Mouse (Mus musculus): ENCODE measurements around the gene Olfr555. TPM values are rescaled to one million over a fixed set of nuclear protein-coding genes. Genes with fewer than 3 reads are reported as not detected.

Gene Olfr555
- polyA plus RNA-seq, 1 experiment from 2014 or later, result not detected

- Histone ChIP-seq H3K4me2 (no peak within 1 kb of the TSS), H3K9ac (no peak within 1 kb of the TSS), H3K4me3 (replicated peaks) (no peak within 1 kb of the TSS), H3K36me3 (no peaks in the 10 kb centered on the region), H3K27me3 (replicated peaks) (no peaks in the 10 kb centered on the region), H3K4me1 (no peaks in the 10 kb centered on the region), H3K9me3 (no peaks in the 10 kb centered on the region), H3K27ac (no peak within 1 kb of the TSS)
- WGBS, result 75% methylated on average over 5 of the region's 5 CpGs
- ATAC-seq (ENCODE audit: insufficient read depth, low FRiP score, low read depth), result no peak
These were observed 36.9 kb downstream of the Olfr555 start, which contains the start of gene Olfr557 for GRCm38 (mm10) chr7:102695358-102696125. Olfr557 (plus strand) TSS chr7:102695910.

GRCm38 (mm10) chr7:102698461-102698860, 39.8 kb downstream of the Olfr555 start:
- Histone ChIP-seq H3K4me1 (no peaks in the 10 kb centered on the region), H3K9me3 (no peaks in the 10 kb centered on the region), H3K4me2 (no peak overlapping the region), H3K27ac (no peak overlapping the region), H3K4me3 (replicated peaks) (no peak overlapping the region), H3K27me3 (replicated peaks) (no peaks in the 10 kb centered on the region), H3K36me3 (no peaks in the 10 kb centered on the region), H3K9ac (no peak overlapping the region)
- WGBS, result 88% methylated on average over 7 of the region's 7 CpGs
- no peak for ATAC-seq (ENCODE audit: insufficient read depth, low FRiP score, low read depth)

GRCm38 (mm10) chr7:102701915-102702314, 43.3 kb downstream of the Olfr555 start, which contains the start of gene Olfr558:
Olfr558 (plus strand) TSS chr7:102702215.
- Histone ChIP-seq H3K4me1 (no peaks in the 10 kb centered on the region), H3K27ac (no peak within 1 kb of the TSS), H3K9ac (no peak within 1 kb of the TSS), H3K9me3 (no peaks in the 10 kb centered on the region), H3K36me3 (no peaks in the 10 kb centered on the region), H3K4me2 (no peak within 1 kb of the TSS), H3K27me3 (replicated peaks) (no peaks in the 10 kb centered on the region), H3K4me3 (replicated peaks) (no peak within 1 kb of the TSS)
- no peak for ATAC-seq (ENCODE audit: insufficient read depth, low FRiP score, low read depth)

Other genes with a start within 250 kb of the Olfr555 start
- gene Rrm1, start 217.1 kb upstream of the Olfr555 start, polyA plus RNA-seq (2015; fragmentation: Nextera tagmentation; extraction: Ambion mirVana), result 133 and 138 TPM in 2 replicates
- gene Olfr543, start 177.1 kb upstream of the Olfr555 start, polyA plus RNA-seq (2015; fragmentation: Nextera tagmentation; extraction: Ambion mirVana), result 0.41 and 0.53 TPM in 2 replicates
- 0.04 TPM in 2 replicates for gene Olfr544, start 170.5 kb upstream of the Olfr555 start, polyA plus RNA-seq (2015; fragmentation: Nextera tagmentation; extraction: Ambion mirVana)
- not detected in 2 replicates for gene Olfr545, start 159.2 kb upstream of the Olfr555 start, polyA plus RNA-seq (2015; fragmentation: Nextera tagmentation; extraction: Ambion mirVana)
- gene Olfr547, start 124.1 kb upstream of the Olfr555 start, polyA plus RNA-seq (2015; fragmentation: Nextera tagmentation; extraction: Ambion mirVana), result not detected in 2 replicates
- gene Olfr548-ps1, start 117.9 kb upstream of the Olfr555 start, polyA plus RNA-seq (2015; fragmentation: Nextera tagmentation; extraction: Ambion mirVana), result not detected in 2 replicates
- gene Olfr549, start 109.0 kb upstream of the Olfr555 start, polyA plus RNA-seq (2015; fragmentation: Nextera tagmentation; extraction: Ambion mirVana), result not detected in 2 replicates
- gene Trim21, start 93.3 kb upstream of the Olfr555 start, polyA plus RNA-seq (2015; fragmentation: Nextera tagmentation; extraction: Ambion mirVana), result 0.49 and 1.1 TPM in 2 replicates
- gene Olfr550, start 87.4 kb upstream of the Olfr555 start, polyA plus RNA-seq (2015; fragmentation: Nextera tagmentation; extraction: Ambion mirVana), result not detected in 2 replicates
- not detected in 2 replicates for gene Olfr551, start 66.9 kb upstream of the Olfr555 start, polyA plus RNA-seq (2015; fragmentation: Nextera tagmentation; extraction: Ambion mirVana)
- not detected in 2 replicates for gene Olfr552, start 61.1 kb upstream of the Olfr555 start, polyA plus RNA-seq (2015; fragmentation: Nextera tagmentation; extraction: Ambion mirVana)
- not detected in 2 replicates for gene Olfr553, start 40.6 kb upstream of the Olfr555 start, polyA plus RNA-seq (2015; fragmentation: Nextera tagmentation; extraction: Ambion mirVana)
- gene Olfr554, start 20.4 kb upstream of the Olfr555 start, polyA plus RNA-seq (2015; fragmentation: Nextera tagmentation; extraction: Ambion mirVana), result not detected in 2 replicates
- gene Olfr556, start 6.1 kb downstream of the Olfr555 start, polyA plus RNA-seq (2015; fragmentation: Nextera tagmentation; extraction: Ambion mirVana), result not detected in 2 replicates
- gene Trim68, start 28.5 kb downstream of the Olfr555 start, polyA plus RNA-seq (2015; fragmentation: Nextera tagmentation; extraction: Ambion mirVana), result 12.8 and 13.6 TPM in 2 replicates
- gene Olfr557, start 37.1 kb downstream of the Olfr555 start, polyA plus RNA-seq (2015; fragmentation: Nextera tagmentation; extraction: Ambion mirVana), result not detected in 2 replicates
- gene Olfr558, start 43.4 kb downstream of the Olfr555 start, polyA plus RNA-seq (2015; fragmentation: Nextera tagmentation; extraction: Ambion mirVana), result 0.18 and 0.30 TPM in 2 replicates
- gene Olfr33, start 60.2 kb downstream of the Olfr555 start, polyA plus RNA-seq (2015; fragmentation: Nextera tagmentation; extraction: Ambion mirVana), result not detected in 2 replicates
- gene Olfr559, start 68.7 kb downstream of the Olfr555 start, polyA plus RNA-seq (2015; fragmentation: Nextera tagmentation; extraction: Ambion mirVana), result not detected in 2 replicates
- gene Olfr560, start 100.5 kb downstream of the Olfr555 start, polyA plus RNA-seq (2015; fragmentation: Nextera tagmentation; extraction: Ambion mirVana), result not detected in 2 replicates
- gene Olfr78, start 100.6 kb downstream of the Olfr555 start, polyA plus RNA-seq (2015; fragmentation: Nextera tagmentation; extraction: Ambion mirVana), result 0.28 and 0.44 TPM in 2 replicates
- gene Olfr561, start 112.4 kb downstream of the Olfr555 start, polyA plus RNA-seq (2015; fragmentation: Nextera tagmentation; extraction: Ambion mirVana), result not detected in 2 replicates
- gene Olfr564, start 144.7 kb downstream of the Olfr555 start, polyA plus RNA-seq (2015; fragmentation: Nextera tagmentation; extraction: Ambion mirVana), result not detected in 2 replicates
- not detected in 2 replicates for gene Olfr566, start 199.9 kb downstream of the Olfr555 start, polyA plus RNA-seq (2015; fragmentation: Nextera tagmentation; extraction: Ambion mirVana)
- gene Olfr568, start 218.3 kb downstream of the Olfr555 start, polyA plus RNA-seq (2015; fragmentation: Nextera tagmentation; extraction: Ambion mirVana), result not detected in 2 replicates
- gene Olfr569, start 232.1 kb downstream of the Olfr555 start, polyA plus RNA-seq (2015; fragmentation: Nextera tagmentation; extraction: Ambion mirVana), result not detected in 2 replicates
- not detected in 2 replicates for gene Olfr570, start 235.8 kb downstream of the Olfr555 start, polyA plus RNA-seq (2015; fragmentation: Nextera tagmentation; extraction: Ambion mirVana)